Mouse (Mus musculus): ENCODE results near the gene Lhx5. TPM values are rescaled to one million over a fixed set of nuclear protein-coding genes. Genes with fewer than 3 reads are reported as not detected.

Gene Lhx5
- 0.05 TPM in 1 of 2 replicates, not detected in the other for polyA plus RNA-seq (2016; fragmentation: Nextera tagmentation; extraction: Ambion mirVana)

DNA sequence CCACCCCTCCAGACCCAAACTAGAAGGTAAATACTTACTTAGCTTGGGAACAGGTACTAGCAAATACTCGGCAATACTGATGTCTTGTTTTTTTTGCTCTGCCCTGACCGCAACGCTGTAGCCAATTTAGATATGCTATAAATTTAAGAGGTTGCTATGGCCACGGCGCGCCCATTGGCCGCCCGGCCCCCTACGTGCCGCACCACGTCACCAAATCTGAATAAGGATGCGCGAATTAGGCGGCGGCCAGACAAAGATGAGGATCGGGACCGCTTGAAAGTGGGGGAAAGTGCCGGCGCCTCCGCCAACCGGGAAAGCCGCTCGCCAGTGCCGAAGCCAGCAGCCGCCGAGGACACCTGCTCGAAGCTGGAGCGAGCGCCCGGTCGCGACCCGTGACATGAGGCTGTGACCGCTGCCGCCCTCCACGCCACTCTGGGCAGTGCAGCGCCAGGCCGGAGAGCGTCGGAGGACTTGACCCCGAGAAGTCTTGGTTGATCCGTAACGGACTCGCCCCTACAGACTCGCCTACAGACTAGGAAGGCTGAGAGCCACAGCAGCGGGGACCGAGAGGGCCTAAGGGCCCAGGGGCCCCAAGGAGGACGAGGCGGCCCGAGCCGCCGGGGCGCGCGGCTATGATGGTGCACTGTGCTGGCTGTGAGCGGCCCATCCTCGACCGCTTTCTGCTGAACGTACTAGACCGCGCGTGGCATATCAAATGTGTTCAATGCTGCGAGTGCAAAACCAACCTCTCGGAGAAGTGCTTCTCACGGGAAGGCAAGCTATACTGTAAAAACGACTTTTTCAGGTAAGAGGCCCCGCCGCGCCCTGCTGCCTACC is at the start of gene Lhx5:
Lhx5 (plus strand) TSS at position 51 of the 837 bp plus-strand sequence.
- Histone ChIP-seq H3K27me3 (ENCODE audit: insufficient read depth, poor library complexity, severe bottlenecking) (peaks cover 100% of the 10 kb centered on the region), H3K36me3 (no peaks in the 10 kb centered on the region), H3K9me3 (no peaks in the 10 kb centered on the region), H3K4me3 (peak within 1 kb of the TSS; percentile 29), H3K27ac (no peak within 1 kb of the TSS), H3K4me1 (peaks cover 36% of the 10 kb centered on the region)
- WGBS = under 1% methylated on average over 69 of the region's 69 CpGs
- no peak for DNase-seq (ENCODE audit: low spot score)

GRCm38 (mm10) chr5:120386361-120386760 is 45.1 kb upstream of the Lhx5 start:
- Histone ChIP-seq H3K27ac (no peak overlapping the region), H3K4me3 (no peak overlapping the region), H3K36me3 (no peaks in the 10 kb centered on the region), H3K27me3 (ENCODE audit: insufficient read depth, poor library complexity, severe bottlenecking) (peaks cover 63% of the 10 kb centered on the region), H3K4me1 (no peaks in the 10 kb centered on the region), H3K9me3 (no peaks in the 10 kb centered on the region)
- DNase-seq (ENCODE audit: low spot score) = no peak
- 73% methylated on average over 4 of the region's 4 CpGs for WGBS

GRCm38 (mm10) chr5:120388765-120389164 is 42.7 kb upstream of the Lhx5 start:
- DNase-seq (ENCODE audit: low spot score) = no peak
- H3K9me3 ChIP-seq = no peaks in the 10 kb centered on the region
- peaks cover 62% of the 10 kb centered on the region for H3K27me3 ChIP-seq (ENCODE audit: insufficient read depth, poor library complexity, severe bottlenecking)
- H3K4me1 ChIP-seq = peaks cover under 1% of the 10 kb centered on the region; the same call in 1 of the 2 replicates
- H3K36me3 ChIP-seq = no peaks in the 10 kb centered on the region
- 47% methylated on average over 9 of the region's 9 CpGs for WGBS
- H3K27ac ChIP-seq = no peak overlapping the region
- no peak overlapping the region for H3K4me3 ChIP-seq

GRCm38 (mm10) chr5:120389973-120390372 is 41.5 kb upstream of the Lhx5 start:
- no peak overlapping the region for H3K4me3 ChIP-seq
- H3K4me1 ChIP-seq = peaks cover 7% of the 10 kb centered on the region; the same call in 1 of the 2 replicates
- H3K9me3 ChIP-seq = no peaks in the 10 kb centered on the region
- no peaks in the 10 kb centered on the region for H3K36me3 ChIP-seq
- peaks cover 73% of the 10 kb centered on the region for H3K27me3 ChIP-seq (ENCODE audit: insufficient read depth, poor library complexity, severe bottlenecking)
- 83% methylated on average over 2 of the region's 2 CpGs for WGBS
- DNase-seq (ENCODE audit: low spot score) = no peak
- H3K27ac ChIP-seq = no peak overlapping the region

DNA sequence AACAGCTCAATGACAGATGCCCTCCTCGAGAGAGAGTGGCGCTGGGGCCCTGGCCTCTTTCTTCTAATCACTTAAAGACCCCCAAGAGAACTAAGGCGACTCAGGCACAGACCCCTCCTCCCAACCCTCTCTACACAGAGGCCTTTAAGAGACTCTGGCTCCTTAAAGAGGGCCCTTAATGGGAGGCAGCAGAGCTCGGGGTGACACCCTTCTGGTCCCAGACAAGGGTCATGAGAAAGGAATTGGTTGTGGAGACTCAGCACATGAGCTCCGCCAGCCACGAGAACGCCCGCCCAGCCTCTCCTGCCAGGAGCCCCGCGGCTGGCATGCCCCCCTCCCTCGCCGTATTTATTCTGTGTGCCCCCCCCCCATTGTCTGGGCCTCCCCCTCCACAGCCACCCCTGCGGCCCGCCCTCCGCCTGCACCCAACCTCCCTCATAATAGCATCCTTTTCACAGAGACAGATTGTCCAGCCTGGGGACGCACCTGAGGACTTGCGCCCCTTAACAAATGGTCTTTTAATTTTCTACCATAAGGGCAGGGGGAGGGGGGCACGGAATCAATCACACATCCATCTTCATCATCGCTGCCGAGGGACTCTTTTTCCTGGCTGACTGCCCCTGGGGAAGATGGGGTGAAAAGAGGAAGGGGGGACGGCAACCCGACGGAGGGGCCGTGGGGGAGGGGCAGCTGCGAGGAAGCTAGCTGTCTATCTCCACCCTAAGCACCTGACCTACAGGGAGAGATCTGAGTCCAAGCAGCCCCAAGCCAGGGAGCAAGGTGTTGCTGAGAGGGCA is 37.4 kb upstream of the Lhx5 start:
- no peak overlapping the region for H3K27ac ChIP-seq
- DNase-seq (ENCODE audit: low spot score) = no peak
- H3K27me3 ChIP-seq (ENCODE audit: insufficient read depth, poor library complexity, severe bottlenecking) = peaks cover 96% of the 10 kb centered on the region
- H3K9me3 ChIP-seq = no peaks in the 10 kb centered on the region
- H3K4me3 ChIP-seq = no peak overlapping the region
- peaks cover 7% of the 10 kb centered on the region; the same call in 1 of the 2 replicates for H3K4me1 ChIP-seq
- no peaks in the 10 kb centered on the region for H3K36me3 ChIP-seq
- WGBS = 21% methylated on average over 25 of the region's 25 CpGs

- H3K36me3 ChIP-seq = no peaks in the 10 kb centered on the region
- no peaks in the 10 kb centered on the region for H3K9me3 ChIP-seq
- no peak for DNase-seq (ENCODE audit: low spot score)
- 3% methylated on average over 13 of the region's 13 CpGs for WGBS
- peaks cover 100% of the 10 kb centered on the region for H3K27me3 ChIP-seq (ENCODE audit: insufficient read depth, poor library complexity, severe bottlenecking)
- peaks cover 7% of the 10 kb centered on the region; the same call in 1 of the 2 replicates for H3K4me1 ChIP-seq
- no peak overlapping the region for H3K4me3 ChIP-seq
- no peak overlapping the region for H3K27ac ChIP-seq
These were observed 33.5 kb upstream of the Lhx5 start for GRCm38 (mm10) chr5:120397988-120398387.

- Histone ChIP-seq H3K36me3 (no peaks in the 10 kb centered on the region), H3K27me3 (ENCODE audit: insufficient read depth, poor library complexity, severe bottlenecking) (peaks cover 79% of the 10 kb centered on the region), H3K27ac (no peak overlapping the region), H3K4me1 (peaks cover 8% of the 10 kb centered on the region), H3K4me3 (no peak overlapping the region), H3K9me3 (no peaks in the 10 kb centered on the region)
- 72% methylated on average over 12 of the region's 12 CpGs for WGBS
- DNase-seq (ENCODE audit: low spot score) = no peak
These were observed 26.5 kb upstream of the Lhx5 start for GRCm38 (mm10) chr5:120404831-120405591.

DNA sequence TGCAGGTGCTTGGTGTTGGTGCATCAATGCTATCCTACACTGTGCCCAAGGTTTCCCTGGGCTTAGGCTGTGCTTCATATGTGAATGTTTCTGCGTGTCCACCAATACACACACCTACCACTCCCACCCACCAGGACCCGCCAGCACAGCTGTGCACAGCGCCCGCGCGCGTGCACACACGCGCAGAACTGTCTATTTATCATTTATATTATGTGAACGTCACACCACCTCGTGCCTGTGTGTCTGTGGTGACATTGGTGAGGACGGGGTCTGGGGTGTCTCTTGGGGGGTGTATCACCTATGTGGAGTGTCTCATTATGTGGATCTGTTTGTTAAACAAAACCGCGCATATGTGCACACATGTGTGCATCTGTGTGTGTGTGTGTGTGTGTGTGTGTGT is 22.6 kb upstream of the Lhx5 start:
- 72% methylated on average over 14 of the region's 14 CpGs for WGBS
- no peaks in the 10 kb centered on the region for H3K36me3 ChIP-seq
- peaks cover 3% of the 10 kb centered on the region for H3K9me3 ChIP-seq
- H3K27me3 ChIP-seq (ENCODE audit: insufficient read depth, poor library complexity, severe bottlenecking) = peaks cover 72% of the 10 kb centered on the region
- H3K4me1 ChIP-seq = peaks cover 11% of the 10 kb centered on the region
- no peak overlapping the region for H3K4me3 ChIP-seq
- DNase-seq (ENCODE audit: low spot score) = no peak
- no peak overlapping the region for H3K27ac ChIP-seq

- WGBS = 3% methylated on average over 41 of the region's 41 CpGs
These were observed 21.8 kb upstream of the Lhx5 start for GRCm38 (mm10) chr5:120409385-120410378.

DNA sequence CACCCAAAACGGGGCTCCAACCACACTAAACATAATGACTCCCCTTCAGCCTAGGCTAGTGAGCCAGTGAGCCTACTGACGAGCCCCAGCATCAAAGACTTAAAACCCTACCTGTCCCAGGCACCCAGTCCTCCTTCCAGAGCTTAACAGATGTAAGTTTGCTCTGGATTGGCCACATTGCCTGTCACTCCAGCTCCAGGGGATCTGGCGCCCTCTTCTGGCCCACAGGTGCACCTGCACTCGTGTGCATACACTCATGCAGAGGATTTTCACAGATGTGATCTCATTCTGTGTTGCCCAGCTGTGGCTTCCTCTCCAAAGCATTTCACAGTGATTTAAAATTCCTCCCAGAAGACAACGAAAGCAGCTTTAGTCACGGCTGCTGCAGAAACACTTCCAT is 18.1 kb upstream of the Lhx5 start:
- Histone ChIP-seq H3K4me1 (peaks cover 11% of the 10 kb centered on the region), H3K9me3 (peaks cover 3% of the 10 kb centered on the region), H3K27me3 (ENCODE audit: insufficient read depth, poor library complexity, severe bottlenecking) (peaks cover 90% of the 10 kb centered on the region), H3K27ac (no peak overlapping the region), H3K4me3 (no peak overlapping the region), H3K36me3 (no peaks in the 10 kb centered on the region)
- DNase-seq (ENCODE audit: low spot score) = no peak
- WGBS = 74% methylated on average over 6 of the region's 6 CpGs

More at GRCm38 (mm10) chr5:120409385-120410378, 21.8 kb upstream of the Lhx5 start:
- Histone ChIP-seq H3K4me3 (peak overlapping the region; percentile 40), H3K36me3 (no peaks in the 10 kb centered on the region), H3K27ac (no peak overlapping the region), H3K9me3 (peaks cover 3% of the 10 kb centered on the region), H3K4me1 (peaks cover 11% of the 10 kb centered on the region), H3K27me3 (ENCODE audit: insufficient read depth, poor library complexity, severe bottlenecking) (peaks cover 76% of the 10 kb centered on the region)
- DNase-seq (ENCODE audit: low spot score) = no peak

DNA sequence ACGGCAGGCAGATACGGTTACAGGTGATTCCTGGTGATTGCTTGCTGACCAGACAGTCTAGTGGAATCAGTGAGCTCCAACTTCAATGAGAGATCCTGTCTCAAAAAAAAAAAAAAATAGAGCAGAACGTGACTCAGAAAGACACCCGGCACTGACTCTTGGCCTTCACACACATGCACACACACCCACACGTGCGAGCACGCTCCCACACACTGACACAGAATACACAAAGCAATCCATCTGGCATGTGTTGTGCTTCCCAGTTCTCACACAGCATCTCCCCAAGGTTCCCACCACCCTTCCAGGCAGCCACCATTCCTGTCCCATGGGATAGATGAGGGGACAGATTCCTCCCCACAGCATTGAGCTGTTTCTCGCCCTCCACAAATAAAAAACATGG is 11.4 kb upstream of the Lhx5 start:
- H3K9me3 ChIP-seq = no peaks in the 10 kb centered on the region
- H3K4me1 ChIP-seq = no peaks in the 10 kb centered on the region
- DNase-seq (ENCODE audit: low spot score) = no peak
- H3K4me3 ChIP-seq = no peak overlapping the region
- H3K36me3 ChIP-seq = no peaks in the 10 kb centered on the region
- no peak overlapping the region for H3K27ac ChIP-seq
- 77% methylated on average over 8 of the region's 8 CpGs for WGBS
- H3K27me3 ChIP-seq (ENCODE audit: insufficient read depth, poor library complexity, severe bottlenecking) = peaks cover 92% of the 10 kb centered on the region
